Mouse (Mus musculus): Measurements from ENCODE around the gene Tmc8. TPM values are rescaled to one million over a fixed set of nuclear protein-coding genes. Genes with fewer than 3 reads are reported as not detected.

The Tmc8 gene
- 6.6 and 7.7 TPM in 2 replicates for polyA plus RNA-seq (2015; fragmentation: Nextera tagmentation; extraction: Ambion mirVana)

DNA sequence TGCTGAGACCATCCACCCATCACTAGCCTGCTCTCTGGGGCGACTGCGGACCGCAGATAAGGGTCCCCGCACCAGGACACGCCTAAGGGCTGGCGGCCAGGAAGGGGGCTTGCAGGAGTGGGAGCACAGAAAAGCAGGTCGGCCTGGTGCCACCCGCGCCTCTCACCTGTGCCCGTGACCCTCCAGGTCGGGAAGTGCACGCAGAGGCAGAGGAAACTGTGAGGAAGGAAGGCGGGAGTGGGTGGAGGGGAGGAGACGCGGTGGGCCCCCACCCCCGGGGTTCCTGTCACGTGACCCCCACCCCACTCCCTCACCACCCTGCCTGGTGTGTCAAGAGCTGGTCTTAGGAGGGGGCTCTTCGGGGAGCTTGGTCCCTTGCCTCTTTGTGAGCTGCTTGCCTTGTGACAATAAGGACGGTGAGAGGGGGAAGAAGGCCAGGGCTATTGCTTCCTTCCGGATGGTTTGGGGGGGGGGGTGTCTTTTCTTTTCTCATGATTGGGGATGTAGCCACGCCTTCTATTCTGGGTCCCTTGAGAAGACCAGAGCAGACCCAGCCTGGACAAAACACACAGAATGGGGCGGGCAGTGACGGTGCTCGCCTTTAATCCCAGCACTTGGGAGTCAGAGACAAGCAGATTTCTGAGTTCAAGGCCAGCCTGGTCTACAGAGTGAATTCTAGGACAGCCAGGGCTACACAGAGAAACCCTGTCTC, at the start of gene Tmc8, which contains the start of gene Tmc6:
Gene Tmc8 (plus strand): TSS at position 84 of the 712 bp plus-strand sequence.
Gene Tmc6 (minus strand): TSS at position 206 of the 712 bp plus-strand sequence.
- Histone ChIP-seq H3K36me3 (no peaks in the 10 kb centered on the region), H3K4me1 (replicated peaks) (peaks cover 48% of the 10 kb centered on the region), H3K4me2 (replicated peaks) (peak within 1 kb of the TSS; percentile 89), H3K4me3 (replicated peaks) (peak within 1 kb of the TSS; percentile 50), H3K27ac (peak within 1 kb of the TSS; percentile 92), H3K9me3 (no peaks in the 10 kb centered on the region), H3K27me3 (replicated peaks) (0 out of 2 replicates have a peak, but pooled peaks cover 3% of the 10 kb centered on the region), H3K9ac (peak within 1 kb of the TSS; percentile 34; the same call in 1 of the 2 replicates)
- ATAC-seq = no peak
- WGBS = 59% methylated on average over 24 of the region's 24 CpGs

DNA sequence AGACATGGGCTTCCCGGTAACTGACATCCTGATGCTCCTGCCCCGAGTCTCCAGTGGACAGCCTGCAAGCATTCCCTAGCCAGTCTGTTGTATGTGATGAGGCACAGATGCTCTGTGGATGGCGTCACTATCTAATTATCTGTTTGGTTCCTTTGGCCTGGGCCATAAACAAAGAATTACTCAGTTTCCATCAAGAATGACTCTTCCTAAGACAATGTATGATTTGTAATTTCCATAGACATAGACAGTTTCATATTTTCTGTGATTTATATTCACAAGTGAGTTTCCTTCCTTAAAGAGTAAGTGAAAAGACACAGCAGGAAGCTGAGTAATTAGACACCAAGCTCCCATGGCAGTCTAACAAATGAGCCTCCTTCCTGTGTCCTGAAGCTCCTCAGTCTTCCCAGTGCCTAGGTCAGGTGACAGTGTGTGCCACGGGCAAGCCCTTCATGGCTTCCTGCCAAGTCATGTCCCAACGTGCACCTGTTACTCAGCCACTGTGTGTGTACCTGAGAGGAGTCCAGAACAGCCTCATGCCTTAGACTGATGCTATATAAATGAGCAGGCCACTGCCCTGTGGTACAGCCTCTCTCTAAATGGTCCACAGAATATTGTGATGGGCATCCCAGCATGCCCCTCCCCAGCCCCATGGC, 45.7 kb upstream of the Tmc8 start:
- Histone ChIP-seq H3K4me3 (replicated peaks) (no peak overlapping the region), H3K4me2 (replicated peaks) (no peak overlapping the region), H3K4me1 (replicated peaks) (no peaks in the 10 kb centered on the region), H3K36me3 (peaks cover 38% of the 10 kb centered on the region), H3K27me3 (replicated peaks) (no peaks in the 10 kb centered on the region), H3K9ac (no peak overlapping the region), H3K27ac (no peak overlapping the region), H3K9me3 (no peaks in the 10 kb centered on the region)
- ATAC-seq = peak; percentile 66; the same call in 1 of the 2 replicates
- 58% methylated on average over 5 of the region's 5 CpGs for WGBS

DNA sequence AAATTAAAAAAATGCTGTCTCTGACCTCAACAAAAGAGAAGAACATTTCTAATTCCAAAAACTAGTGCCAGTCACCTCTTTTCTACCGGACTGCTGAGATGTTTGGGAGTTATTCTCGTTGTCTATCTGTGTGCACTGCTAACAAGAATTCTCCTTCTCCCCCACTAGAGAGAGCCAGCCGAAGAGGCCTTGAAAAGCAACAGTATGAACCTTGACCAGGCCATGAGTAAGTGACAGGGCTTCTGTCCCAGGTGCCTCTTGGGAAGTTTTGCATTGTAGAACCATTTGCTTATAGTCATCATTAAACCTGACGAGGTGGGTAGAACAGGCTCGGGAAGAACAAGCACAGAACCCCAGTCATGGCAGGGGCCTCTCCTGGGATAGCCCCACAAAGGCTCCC, 43.8 kb upstream of the Tmc8 start:
- H3K36me3 ChIP-seq = peaks cover 51% of the 10 kb centered on the region
- ATAC-seq = no peak
- 87% methylated on average over 5 of the region's 5 CpGs for WGBS
- H3K4me3 ChIP-seq (replicated peaks) = no peak overlapping the region
- H3K27me3 ChIP-seq (replicated peaks) = no peaks in the 10 kb centered on the region
- no peak overlapping the region for H3K27ac ChIP-seq
- no peak overlapping the region for H3K9ac ChIP-seq
- no peaks in the 10 kb centered on the region for H3K9me3 ChIP-seq
- H3K4me1 ChIP-seq (replicated peaks) = no peaks in the 10 kb centered on the region
- H3K4me2 ChIP-seq (replicated peaks) = no peak overlapping the region

DNA sequence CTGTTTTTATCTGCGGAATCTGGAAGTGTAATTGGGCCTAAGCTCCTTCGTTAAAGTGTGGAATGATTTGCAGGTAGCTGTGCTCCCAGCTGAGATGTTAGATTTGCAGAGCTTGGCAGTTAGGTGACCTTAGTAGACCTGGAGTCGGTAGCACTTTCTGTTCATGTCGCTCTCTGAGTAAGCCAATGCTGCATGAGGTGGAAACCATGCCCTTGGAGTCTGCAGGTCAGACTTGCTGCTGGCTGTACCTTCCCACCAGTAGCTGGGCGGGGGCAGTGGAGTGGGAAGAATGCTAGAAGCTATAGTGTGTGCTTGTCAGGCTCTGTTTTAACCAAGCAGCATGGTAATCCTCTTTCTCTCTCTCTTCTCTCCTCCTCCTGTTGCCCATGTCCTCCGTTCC, 40.7 kb upstream of the Tmc8 start:
- no peak overlapping the region for H3K4me2 ChIP-seq (replicated peaks)
- H3K36me3 ChIP-seq = peaks cover 48% of the 10 kb centered on the region
- H3K27ac ChIP-seq = no peak overlapping the region
- H3K9ac ChIP-seq = no peak overlapping the region
- H3K4me1 ChIP-seq (replicated peaks) = no peaks in the 10 kb centered on the region
- no peak overlapping the region for H3K4me3 ChIP-seq (replicated peaks)
- no peaks in the 10 kb centered on the region for H3K9me3 ChIP-seq
- ATAC-seq = no peak
- 90% methylated on average over 6 of the region's 6 CpGs for whole genome bisulfite sequencing
- no peaks in the 10 kb centered on the region for H3K27me3 ChIP-seq (replicated peaks)

DNA sequence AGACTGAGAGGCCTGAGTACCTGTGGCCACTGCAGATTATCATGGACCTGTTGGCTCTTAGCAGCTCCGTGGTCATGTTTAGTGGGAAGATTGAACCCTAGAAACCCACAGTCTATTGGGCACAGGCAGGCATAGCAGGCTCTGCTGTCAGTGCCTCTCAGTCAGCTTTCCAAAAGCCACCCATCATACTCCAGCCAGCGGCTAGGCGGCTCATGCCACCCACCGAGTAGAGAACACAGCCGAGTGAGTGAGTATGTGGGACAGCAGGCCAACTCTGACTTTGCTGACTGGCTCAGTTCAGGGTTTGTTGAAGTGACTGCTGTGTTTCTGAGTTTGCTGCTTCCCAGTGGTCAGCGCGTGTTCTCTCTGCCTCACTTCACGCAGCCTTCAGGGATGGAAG, 39.6 kb upstream of the Tmc8 start:
- Histone ChIP-seq H3K4me2 (replicated peaks) (no peak overlapping the region), H3K4me3 (replicated peaks) (no peak overlapping the region), H3K36me3 (peaks cover 48% of the 10 kb centered on the region), H3K9me3 (no peaks in the 10 kb centered on the region), H3K27ac (no peak overlapping the region), H3K4me1 (replicated peaks) (no peaks in the 10 kb centered on the region), H3K27me3 (replicated peaks) (no peaks in the 10 kb centered on the region), H3K9ac (no peak overlapping the region)
- 85% methylated on average over 8 of the region's 8 CpGs for WGBS
- no peak for ATAC-seq

GRCm38 (mm10) chr11:117742715-117743114, 39.2 kb upstream of the Tmc8 start:
- Histone ChIP-seq H3K27me3 (replicated peaks) (no peaks in the 10 kb centered on the region), H3K9ac (no peak overlapping the region), H3K4me1 (replicated peaks) (no peaks in the 10 kb centered on the region), H3K4me2 (replicated peaks) (no peak overlapping the region), H3K9me3 (no peaks in the 10 kb centered on the region), H3K27ac (no peak overlapping the region), H3K36me3 (peaks cover 53% of the 10 kb centered on the region), H3K4me3 (replicated peaks) (no peak overlapping the region)
- ATAC-seq = no peak
- whole genome bisulfite sequencing = 86% methylated on average over 8 of the region's 8 CpGs

DNA sequence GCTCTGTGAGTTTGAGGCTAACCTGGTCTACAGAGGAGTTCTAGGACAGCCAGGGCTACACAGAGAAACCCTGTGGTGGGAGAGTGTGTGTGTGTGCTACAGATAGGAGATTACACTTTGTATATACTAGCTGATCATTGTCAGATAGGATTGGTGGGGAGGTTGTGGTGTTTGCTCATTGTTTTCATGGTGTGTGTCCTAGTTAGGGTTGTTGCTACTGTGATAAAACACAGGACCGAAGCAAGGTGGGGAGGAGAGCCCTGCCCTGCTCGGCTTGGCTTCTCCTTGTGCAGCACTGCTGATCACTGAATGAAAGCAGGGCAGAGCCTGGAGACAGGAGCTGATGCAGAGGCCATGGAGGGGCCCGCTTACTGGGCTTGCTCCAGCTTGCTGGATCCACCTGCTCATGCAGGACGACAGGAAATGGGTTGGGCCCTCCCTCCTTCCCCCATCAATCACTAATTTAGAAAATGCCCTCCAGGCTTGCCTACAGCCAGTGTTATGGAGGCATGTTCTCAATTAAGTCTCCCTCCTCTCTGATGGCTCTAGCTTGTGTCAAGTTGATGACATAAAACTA, 38.3 kb upstream of the Tmc8 start:
- 61% methylated on average over 4 of the region's 4 CpGs for WGBS
- no peak overlapping the region for H3K9ac ChIP-seq
- H3K9me3 ChIP-seq = no peaks in the 10 kb centered on the region
- H3K27me3 ChIP-seq (replicated peaks) = no peaks in the 10 kb centered on the region
- no peak for ATAC-seq
- peaks cover 53% of the 10 kb centered on the region for H3K36me3 ChIP-seq
- H3K4me1 ChIP-seq (replicated peaks) = no peaks in the 10 kb centered on the region
- no peak overlapping the region for H3K4me3 ChIP-seq (replicated peaks)
- no peak overlapping the region for H3K27ac ChIP-seq
- no peak overlapping the region for H3K4me2 ChIP-seq (replicated peaks)

- Histone ChIP-seq H3K9ac (no peak overlapping the region), H3K4me2 (replicated peaks) (no peak overlapping the region), H3K4me3 (replicated peaks) (no peak overlapping the region), H3K9me3 (no peaks in the 10 kb centered on the region), H3K36me3 (peaks cover 35% of the 10 kb centered on the region), H3K27me3 (replicated peaks) (no peaks in the 10 kb centered on the region), H3K27ac (no peak overlapping the region), H3K4me1 (replicated peaks) (no peaks in the 10 kb centered on the region)
- ATAC-seq = no peak
- 85% methylated on average over 4 of the region's 4 CpGs for WGBS
Observed at GRCm38 (mm10) chr11:117748628-117749027, 33.2 kb upstream of the Tmc8 start.

DNA sequence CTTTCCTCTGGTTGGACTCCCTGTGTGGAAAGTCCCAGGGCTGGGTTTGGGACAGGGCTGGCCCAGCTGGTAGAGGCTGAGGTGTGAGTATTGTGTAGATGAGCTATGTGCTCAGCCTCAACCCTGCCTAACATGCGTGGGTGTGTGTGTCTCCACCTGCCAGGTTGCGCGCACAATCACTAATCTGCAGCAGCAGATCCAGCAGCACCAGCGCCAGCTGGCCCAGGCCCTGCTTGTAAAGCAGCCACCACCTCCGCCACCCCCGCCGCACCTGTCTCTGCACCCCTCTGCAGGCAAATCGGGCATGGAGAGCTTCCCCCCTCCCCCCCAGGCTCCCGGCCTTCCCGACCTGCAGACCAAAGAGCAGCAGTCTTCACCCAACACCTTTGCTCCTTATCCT, 32.5 kb upstream of the Tmc8 start:
- WGBS = 91% methylated on average over 10 of the region's 10 CpGs
- Histone ChIP-seq H3K4me1 (replicated peaks) (no peaks in the 10 kb centered on the region), H3K27ac (no peak overlapping the region), H3K27me3 (replicated peaks) (no peaks in the 10 kb centered on the region), H3K4me3 (replicated peaks) (no peak overlapping the region), H3K9me3 (no peaks in the 10 kb centered on the region), H3K9ac (no peak overlapping the region), H3K36me3 (peaks cover 35% of the 10 kb centered on the region), H3K4me2 (replicated peaks) (no peak overlapping the region)
- no peak for ATAC-seq

DNA sequence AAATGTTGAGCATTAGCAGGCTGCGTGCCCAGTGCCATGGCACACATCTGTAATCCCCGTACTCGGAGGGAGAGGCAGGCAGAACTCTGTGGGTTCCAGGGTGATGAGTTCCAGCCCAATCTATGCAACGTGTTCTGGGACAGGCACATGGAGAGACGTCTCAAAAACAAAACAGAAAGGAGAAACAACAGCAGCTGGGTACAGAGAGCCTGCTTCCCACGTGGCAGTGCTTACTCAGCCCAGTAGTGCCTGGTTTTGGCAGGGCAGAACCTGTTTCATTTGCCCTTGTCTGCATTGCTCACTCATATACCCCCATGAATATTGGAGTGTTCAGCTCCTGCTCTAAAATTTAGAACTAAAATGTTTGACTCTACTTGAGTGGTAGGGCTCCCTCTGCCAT, 30.3 kb upstream of the Tmc8 start:
- Histone ChIP-seq H3K4me1 (replicated peaks) (no peaks in the 10 kb centered on the region), H3K36me3 (peaks cover 45% of the 10 kb centered on the region), H3K27ac (no peak overlapping the region), H3K9ac (no peak overlapping the region), H3K4me3 (replicated peaks) (no peak overlapping the region), H3K27me3 (replicated peaks) (no peaks in the 10 kb centered on the region), H3K9me3 (no peaks in the 10 kb centered on the region), H3K4me2 (replicated peaks) (no peak overlapping the region)
- 86% methylated on average over 6 of the region's 6 CpGs for WGBS
- ATAC-seq = no peak

GRCm38 (mm10) chr11:117755891-117756290, 26.0 kb upstream of the Tmc8 start:
- Histone ChIP-seq H3K4me1 (replicated peaks) (no peaks in the 10 kb centered on the region), H3K27ac (no peak overlapping the region), H3K4me2 (replicated peaks) (no peak overlapping the region), H3K4me3 (replicated peaks) (no peak overlapping the region), H3K9me3 (no peaks in the 10 kb centered on the region), H3K9ac (no peak overlapping the region), H3K27me3 (replicated peaks) (no peaks in the 10 kb centered on the region), H3K36me3 (peaks cover 52% of the 10 kb centered on the region)
- 96% methylated on average over 7 of the region's 7 CpGs for WGBS
- no peak for ATAC-seq

DNA sequence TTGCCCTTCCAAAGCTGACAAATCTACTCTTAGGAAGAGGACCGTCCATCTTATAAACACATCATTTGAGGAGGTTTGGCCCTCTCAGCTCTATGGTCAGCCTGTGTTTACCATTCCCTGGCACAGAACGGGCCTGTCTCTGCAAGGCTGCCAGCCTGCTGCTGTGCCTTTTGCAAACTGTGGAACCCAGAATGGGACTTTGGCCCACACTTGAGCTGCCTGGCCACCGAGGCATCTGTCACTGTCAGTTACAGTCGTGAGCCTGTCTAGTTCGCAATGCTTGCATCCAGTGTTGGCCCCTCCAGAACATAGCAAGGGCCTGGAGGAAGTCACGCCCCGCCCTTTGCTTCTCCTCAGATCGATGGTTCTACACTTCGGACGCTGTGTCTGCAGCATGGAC, 22.6 kb upstream of the Tmc8 start:
- no peak for ATAC-seq
- Histone ChIP-seq H3K36me3 (peaks cover 52% of the 10 kb centered on the region), H3K27me3 (replicated peaks) (no peaks in the 10 kb centered on the region), H3K4me3 (replicated peaks) (no peak overlapping the region), H3K9ac (no peak overlapping the region), H3K4me1 (replicated peaks) (no peaks in the 10 kb centered on the region), H3K9me3 (no peaks in the 10 kb centered on the region), H3K4me2 (replicated peaks) (no peak overlapping the region), H3K27ac (no peak overlapping the region)
- 88% methylated on average over 10 of the region's 10 CpGs for WGBS

All from intestine, embryonic 15.5 days (tissue).